Mouse (Mus musculus) hindlimb bud, embryonic 11.5 days (tissue): ENCODE data around the gene Eid3.
A peak's percentile ranks its signal among the peaks of the same experiment; 100 is the strongest.

Experiments
- DNase-seq: peaks from one replicate; pipeline ENCODE4 v3.0.0-alpha.2; 2012; ENCODE audit warnings: low read depth, low spot score; ENCODE audit errors: extremely low spot score

The Eid3 gene

DNA sequence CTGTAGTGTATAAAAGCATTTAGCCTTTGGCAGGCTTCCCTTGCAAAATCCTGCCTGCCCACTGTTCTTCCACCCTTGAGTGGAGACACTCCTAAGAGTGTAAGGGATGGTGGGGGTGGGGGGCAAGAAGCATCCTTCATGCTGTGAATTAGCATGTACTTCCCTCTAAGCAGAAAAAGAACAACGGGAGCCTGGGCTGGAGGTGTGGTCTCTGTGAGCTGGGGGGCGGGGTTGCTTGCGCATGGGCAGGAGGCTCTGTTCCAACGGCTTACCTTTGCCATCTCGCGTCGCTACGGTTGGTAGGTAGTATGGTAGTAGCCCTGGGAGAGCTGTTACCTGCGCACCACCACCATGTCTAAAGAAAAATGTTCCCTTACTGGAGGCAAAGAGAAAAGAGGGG is at the start of gene Eid3:
Gene Eid3 (plus strand): TSS at position 271 of the 400 bp plus-strand sequence.
- DNase-seq: no peak

DNA sequence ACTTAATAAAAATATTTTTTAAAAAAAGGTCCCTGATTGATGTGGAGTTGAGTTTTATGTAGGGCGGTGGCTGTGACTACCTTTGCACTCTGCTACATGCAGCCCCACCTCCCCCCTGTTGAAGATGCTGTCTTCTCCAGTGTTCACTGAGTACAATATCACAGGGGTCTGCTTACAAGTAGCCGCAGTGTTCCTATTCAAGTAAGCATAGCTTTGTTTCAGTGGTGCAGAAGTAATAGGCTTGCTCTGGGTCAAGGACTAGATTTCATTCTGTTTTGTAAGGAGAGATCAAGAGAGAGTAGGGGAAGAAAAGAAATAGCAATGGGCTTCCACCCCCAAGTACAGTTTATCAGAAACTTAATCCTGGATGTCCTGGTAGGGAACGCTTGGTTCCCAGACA is 48.9 kb upstream of the Eid3 start:
- DNase-seq: no peak

DNA sequence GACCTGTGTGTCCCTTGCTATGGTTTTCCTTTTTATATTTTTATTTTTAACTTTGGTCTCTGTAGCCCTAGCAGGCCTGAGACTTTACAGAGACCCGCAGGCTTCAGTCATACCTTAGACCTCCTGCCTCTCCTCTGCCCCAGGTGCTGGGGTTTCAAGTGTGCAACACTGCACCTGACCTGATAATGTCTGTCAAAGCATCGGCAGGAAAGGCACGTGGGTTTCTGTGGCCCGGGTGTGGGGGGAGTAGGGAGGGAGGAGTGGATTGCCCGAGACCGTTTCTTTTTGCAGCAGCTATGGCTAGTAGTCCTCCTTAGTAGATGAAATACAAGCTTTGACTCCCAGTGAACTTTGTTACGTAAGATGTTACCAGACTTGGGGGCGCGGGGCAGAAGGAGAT is 48.5 kb upstream of the Eid3 start:
- no peak for DNase-seq

DNA sequence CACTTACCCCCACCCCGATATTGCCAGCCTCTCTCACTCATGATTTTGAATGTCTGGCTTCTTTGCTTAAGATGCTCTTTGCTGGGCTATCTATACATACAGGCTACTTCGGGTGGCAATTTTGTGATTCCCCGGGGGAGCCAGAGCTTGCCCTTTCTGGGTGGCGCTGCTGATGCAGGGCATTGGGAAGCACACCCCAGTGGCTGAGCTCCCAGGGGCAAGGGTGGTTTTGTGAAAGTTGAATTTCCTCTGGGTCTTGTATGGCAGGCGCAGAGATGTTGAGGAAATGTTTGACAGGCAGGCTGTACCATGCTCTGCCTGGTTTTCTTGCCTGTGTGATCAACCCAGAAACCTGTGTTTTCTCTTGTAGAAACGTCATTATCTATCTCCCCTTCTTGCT is 47.8 kb upstream of the Eid3 start:
- no peak for DNase-seq

DNA sequence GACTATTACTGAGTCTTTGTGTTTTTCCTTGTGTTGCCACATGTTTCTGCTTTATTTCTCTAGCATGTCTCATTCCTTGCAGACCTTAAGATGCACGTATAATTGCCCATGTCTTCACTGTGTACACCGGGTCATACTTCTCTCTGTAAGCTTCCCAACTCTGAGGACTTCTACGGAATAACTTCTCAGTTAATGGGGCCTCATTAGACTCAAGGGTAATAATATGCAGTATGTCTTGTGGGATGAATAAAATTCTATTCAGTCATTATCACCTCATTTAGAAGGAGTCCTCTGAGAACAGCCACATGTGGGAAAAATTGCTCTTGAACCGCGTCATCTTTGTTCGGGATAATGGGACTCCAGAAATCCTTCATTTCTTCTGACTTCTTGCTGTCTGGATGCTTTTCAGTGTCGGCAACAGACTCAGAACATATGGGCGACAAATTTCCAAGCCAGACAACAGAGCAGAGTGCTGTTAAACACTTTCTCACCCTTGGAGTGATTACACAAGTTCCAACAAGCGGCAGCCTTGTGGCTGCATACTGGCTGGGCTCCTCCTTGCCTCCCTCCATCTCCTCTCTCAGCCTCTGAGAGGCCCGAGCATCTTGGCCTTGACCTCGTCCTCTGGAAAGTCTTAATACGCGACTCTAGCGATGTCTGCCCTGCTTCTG is 43.2 kb upstream of the Eid3 start:
- DNase-seq: no peak

DNA sequence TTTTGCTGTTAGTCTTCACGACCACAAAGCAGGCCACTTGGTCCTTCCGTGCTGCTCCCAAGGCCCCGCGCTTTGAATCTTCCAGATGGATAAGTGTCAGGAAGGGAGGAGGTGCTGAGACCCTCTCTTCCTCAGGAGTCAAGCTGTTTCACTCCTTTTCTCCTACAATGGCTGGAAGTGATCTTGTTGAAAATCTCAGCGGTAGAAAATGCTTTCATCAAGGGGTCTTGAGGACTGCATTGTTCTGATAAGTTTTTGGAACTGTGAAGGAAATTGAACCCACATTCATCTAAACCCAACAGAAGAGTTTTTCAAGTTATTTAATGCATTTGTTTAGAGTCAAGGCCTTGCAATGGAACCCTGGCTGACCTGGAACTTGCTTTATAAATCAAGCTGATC is 42.6 kb upstream of the Eid3 start:
- no peak for DNase-seq

DNA sequence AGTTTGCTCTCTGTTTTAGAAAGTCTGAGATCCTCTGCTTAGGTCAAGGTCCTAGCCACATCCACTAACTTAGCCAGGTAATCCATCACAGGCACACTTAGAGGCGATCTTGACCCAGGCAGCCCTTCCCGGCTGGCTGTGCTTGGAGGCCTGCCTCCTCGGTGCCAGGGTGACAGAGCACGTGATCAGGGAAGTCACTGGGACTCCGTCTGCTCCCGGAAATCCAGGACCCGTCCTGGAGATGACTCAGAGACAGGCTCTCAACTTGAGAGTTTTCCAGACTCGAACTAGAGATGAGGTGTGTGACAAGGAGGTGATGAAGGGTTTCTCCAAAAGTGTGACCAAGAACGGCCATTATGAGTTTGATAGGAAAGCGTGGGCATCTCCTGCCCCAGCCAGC is 41.9 kb upstream of the Eid3 start:
- no peak for DNase-seq

DNA sequence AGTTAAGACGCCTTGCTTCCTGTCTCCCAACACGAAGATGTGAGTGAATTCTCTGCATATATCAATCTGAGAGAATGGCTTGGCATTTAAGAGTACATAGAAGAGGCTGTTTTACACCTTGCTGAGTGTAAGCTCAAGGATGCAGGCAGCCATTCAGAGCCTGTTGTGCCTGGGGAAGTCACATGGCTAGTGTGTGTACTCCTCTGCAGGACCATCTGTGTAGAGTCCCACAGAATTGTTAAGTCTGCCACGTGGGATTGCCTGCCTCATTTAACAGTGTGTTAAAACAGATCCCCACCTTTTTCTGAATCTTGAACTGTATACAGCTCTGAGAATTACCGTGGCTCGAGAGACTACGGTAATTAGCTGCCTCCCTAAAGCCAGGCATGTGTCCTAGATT is 39.9 kb upstream of the Eid3 start:
- no peak for DNase-seq

DNA sequence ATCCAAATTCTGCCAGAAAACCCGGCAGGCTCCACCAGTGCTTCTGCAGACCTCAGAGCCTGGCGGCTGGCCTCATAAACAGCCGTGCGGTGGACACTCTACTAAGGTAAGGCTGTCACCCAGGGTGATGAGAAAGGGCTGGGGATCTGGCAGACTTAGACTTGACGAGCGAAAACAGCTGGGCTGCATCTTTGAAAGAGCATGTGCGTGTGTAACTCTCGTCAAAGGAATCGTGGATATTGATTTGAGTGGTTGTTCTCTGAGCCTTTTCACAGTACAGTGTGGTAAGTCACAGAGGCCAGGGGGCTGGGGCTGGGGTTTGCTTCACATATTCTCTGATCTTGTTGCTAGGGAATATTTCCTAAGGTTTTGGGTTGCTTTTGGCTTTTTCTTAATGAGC is 32.5 kb upstream of the Eid3 start, which contains the start of gene Txnrd1:
Gene Txnrd1 (plus strand): TSS at position 26 of the 400 bp plus-strand sequence.
- no peak for DNase-seq

DNA sequence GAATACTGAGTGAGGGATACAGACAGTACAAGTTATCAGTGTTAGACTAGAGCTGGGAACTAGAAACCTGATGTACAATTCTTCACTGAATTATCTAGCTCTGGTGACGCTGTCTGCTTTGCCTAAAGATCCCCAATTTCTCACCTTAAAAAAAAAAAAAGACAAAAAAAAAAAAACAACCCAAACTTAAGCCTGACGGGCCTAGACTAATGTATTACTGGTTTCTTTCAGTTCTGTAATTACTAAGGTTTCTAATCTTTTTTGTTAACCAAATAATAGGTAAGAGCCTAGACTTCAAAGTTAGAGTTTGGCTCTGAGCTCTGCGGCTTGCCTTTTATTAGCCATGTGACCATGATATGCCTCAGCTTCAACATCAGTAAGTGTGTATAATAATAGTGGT is 30.5 kb upstream of the Eid3 start:
- DNase-seq: no peak

DNA sequence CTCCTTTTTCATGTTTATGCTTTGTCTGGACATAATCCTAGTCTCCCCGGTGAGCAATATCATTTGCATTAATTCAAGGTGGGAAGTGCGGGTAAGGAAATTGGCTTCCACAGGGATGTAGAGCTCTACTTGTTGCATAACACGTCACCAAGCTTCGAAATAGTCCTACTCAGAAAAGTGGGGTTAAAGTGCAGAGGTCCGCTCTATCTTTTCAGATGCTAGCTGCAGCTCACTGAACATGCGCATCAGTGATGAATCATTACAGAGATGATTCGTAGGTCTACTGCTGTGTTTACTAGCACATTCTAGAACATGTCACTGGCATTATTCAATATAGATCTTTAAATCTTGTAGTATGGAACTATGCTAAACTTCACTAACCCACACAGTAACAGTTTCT is 28.0 kb upstream of the Eid3 start:
- DNase-seq: no peak

DNA sequence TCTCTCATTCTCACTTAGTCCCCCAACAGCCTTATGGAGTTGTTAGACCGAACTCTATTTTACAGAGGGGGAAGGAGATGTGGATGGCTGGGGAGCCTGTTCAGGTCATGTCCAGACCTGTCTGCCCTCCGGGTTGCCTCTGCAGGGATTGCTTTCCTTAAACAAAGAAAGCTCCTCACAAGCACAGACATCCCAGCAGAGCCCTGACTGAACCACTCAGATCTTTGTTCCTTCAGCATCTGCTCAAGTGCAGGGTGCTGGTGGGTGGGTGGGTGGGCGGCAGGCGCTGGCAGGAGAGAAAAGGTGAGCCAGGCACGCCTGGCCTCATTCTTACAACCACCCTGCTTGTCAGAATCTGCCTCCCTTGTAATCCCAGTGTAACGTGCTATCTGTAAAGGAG is 22.3 kb upstream of the Eid3 start:
- DNase-seq: no peak

DNA sequence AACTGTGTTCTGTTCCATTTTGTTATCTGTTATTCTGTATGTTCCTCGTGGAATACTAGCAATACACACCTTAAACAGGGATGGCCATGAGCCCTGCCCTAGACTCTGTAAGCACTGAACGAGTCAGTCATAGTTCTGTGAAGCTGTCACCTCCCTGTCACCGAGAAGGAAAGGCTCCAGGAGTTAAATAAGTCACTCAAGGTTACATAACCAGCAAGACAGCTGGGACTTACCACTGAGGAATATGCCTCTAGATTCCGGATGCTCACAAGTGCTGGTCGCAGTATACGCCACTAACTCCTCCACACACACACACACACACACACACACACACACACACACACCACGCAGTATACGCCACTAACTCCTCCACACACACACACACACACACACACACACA is 21.7 kb upstream of the Eid3 start:
- no peak for DNase-seq

DNA sequence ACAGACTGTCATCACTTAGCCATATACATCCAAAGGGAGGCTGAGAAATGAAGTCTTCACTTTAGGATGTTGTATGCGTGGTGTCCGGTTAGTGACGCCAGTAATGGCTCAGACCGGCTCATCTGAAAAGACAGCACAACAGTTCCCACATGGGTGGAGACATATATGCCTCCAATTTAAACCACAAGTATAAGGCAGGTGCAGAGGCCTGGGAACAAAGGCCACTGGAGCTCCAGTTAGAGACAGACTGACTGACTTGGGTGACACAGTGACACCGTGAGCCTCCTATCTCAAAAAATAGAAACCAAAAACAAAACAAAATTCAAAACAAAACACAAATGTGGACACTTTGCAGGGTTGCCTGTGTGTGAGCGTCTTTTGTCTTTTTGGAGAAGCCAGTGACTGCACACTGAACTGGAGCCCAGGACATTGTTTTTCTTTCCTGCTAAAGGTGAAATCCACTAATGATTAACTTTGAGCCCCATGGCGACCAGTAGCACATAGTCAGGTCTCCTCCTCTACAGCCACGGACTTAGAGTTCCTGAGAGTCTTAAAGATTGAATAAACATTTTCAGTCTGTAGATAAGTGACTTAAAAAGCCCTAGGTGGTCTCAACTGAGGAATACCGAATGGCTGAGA is 18.5 kb upstream of the Eid3 start:
- no peak for DNase-seq

DNA sequence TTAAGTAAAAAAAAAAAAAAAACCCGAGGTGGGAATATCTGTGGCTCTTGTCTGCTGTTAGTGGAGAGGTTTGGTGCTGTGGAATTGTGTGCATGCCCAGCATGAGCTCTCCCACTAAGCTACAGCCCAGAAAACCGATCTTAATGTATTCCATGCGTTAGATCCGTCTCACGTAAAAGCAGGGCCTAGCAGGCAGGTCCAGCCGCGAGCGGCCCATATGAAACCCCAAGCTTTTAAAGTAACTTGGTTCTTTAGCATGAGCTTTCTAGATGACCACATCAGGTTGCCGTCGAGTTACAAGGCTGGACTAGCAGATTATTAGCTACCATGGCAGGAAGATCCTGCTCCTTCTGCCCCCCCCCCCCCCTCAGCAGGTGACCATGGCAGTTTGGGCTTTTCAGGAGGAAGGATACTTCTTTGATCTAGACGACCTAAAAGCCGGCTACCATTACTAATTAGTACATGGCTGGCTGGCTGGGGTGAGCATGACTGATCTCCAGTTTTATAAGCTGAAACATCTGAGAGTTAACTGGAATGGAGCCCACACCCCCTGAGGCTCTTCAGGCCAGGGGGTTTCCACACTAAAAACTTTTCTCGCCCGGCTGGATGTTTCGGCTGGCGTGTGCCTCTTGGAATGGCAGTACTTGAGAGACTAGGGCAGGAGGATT is 16.6 kb upstream of the Eid3 start:
- DNase-seq: no peak

DNA sequence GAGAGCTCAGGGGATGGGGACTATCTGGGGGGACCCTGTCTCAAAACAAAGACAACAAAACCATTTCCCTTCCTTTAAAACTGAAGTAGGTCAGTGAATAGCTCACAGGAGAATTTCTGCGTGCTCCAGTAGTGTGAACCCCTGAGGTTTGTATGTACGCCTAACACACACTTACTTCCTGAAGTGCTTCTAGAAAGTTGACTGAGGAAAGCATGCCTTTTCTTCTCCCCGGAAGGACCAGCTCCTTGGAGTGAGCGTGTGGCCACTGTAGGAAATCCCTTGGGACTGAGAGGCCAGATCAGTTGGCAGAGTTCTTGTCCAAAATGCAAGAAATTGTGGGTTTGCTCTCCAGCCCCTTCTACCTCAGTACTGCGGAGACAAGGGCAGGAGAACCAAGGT is 16.1 kb upstream of the Eid3 start:
- DNase-seq: no peak

DNA sequence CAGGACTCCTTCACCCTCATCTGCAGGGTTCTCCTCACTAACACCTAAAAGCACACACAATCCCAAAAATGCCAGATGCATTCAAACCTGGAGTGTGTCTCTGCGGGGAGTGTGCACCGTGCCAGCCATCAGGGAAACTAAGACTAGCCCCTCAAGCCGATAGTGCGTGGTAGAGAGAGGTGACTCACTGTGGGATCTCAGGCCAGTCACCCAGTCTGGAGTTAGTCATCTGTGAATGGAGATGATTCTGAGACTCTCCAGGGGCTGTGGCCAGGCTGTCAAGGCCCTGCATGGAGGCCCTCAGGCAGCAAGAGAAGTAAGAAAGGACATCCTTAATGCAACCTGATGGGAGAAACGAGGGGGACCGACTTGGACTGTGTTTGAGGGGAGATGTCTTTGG is 14.7 kb upstream of the Eid3 start:
- no peak for DNase-seq

DNA sequence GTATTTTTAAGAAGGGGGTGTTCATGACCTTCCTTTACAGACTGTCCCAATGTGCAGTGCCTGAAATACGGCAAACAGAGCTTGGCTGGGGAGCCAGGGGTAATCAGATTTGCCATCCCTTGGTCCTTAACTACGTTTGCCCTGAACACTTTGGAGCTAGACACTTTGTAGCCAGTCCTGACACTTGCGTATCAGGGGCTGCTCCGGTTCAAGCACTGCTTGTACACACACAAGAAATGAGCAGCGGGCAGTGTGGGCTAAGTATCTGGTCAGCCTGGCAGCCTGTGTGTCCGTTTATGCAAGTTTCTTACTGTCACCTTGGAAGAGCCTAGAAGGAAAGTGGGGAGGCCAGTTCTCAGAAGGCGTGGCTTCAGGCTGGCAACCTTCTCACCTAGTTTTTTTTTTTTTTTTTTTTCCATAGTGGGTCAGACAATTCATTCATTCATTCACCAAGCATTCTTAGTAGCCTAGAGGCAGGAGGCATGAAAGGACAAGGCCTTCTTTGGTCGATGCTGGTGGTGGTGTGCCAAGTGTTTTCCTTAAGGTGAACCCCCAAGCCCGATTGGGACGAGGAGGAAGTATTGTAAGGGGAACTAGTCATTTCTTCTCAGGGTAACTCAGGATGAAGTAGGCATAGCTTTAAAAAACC is 8.3 kb upstream of the Eid3 start:
- no peak for DNase-seq

DNA sequence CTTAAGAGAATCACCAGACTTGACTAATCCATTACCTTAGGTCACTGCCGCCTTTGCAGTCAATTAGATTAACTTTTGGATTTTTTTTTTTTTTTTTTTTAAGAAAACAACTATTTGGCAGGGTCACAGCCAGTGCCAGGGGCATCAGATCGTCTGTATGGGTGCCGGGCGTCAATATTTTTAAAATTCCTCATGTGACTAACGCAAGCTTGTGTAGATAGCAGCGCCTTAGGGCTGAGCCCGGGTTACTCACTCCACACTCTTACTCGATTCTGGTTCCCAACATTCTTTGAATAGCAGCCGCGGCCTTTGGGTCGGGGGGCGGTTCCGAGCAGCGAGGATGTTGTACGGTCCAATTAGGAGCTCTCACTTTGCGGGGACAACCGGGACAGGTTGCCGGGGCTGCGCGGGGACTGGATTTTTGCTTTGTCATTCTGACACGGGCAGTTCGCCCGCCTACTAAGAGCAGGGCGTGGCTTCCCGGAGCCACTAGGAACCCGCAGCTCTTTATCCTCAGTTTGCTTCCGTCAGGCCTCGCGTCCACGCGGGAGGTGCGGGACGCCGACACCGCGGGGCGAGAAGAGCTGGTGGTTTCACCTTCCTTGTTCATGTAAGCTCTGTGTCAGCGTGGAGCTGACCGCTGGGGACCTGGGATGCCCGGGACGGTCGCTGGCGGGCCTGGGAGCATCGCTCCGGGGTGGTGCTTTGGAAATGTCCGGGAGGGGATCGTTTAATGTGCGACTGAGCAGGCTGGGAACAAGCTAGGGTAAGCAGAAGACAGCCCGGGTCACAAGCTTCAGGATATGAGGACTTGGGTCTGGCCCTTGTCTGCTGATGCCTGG is 7.5 kb upstream of the Eid3 start:
- peak; percentile 53 for DNase-seq

DNA sequence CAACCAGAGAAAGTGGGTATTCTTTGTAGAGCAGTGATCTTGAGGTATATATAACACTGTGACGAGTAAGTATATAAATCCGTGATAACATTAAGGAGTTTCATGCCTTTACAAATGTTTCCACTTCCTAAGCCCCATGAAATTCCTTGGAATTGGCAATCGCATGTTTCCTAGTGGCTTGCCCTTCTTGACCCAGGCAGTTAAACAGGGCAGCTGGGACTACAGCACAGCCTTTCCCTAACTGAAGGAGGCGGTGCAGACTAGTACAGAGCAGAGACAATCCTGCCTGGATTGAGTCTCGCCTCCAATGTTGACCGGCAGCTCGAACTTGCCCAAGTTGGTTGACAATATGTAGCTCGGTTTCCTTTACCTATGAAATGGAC is 6.9 kb upstream of the Eid3 start:
- no peak for DNase-seq
